Mouse (Mus musculus) 3T3-L1 (cell line): ENCODE data around the gene Lgals4.
"Not testable (repeated sequence)": the region's sequence is repeated elsewhere in the genome, so short reads cannot be mapped to it uniquely, and the experiment has no call there.

Source experiments
- DNase-seq: peaks from one replicate; pipeline ENCODE4 v3.0.0-alpha.2; 2015; ENCODE audit warnings: low read depth, low spot score

Lgals4 gene

DNA sequence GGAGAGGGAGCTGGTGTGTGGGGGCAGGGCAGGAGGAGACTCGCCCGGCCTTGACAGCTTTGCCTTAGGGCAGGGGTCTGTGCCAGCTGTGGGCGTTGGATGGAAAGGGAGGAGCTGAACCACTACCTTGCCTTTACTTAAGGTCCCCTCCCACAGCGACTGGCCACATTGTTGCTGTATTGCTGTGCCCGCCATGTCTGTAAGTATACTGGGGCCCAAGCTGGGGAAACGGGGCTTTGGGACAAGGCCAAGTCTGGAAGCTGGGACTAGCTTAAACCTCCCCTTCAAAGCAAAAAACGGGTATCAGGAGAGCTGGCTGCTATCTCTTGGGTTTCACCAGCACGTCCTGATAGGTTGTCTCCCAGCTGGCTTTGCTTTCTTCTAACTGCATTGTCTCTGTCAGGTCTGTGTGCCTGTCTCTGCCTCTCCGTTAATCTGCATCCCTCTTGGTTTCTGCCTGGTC, 30.7 kb downstream of the Lgals4 start:
- no peak for DNase-seq

GRCm38 (mm10) chr7:28865481-28866300, 32.0 kb downstream of the Lgals4 start:
- DNase-seq = peak; percentile 68

DNA sequence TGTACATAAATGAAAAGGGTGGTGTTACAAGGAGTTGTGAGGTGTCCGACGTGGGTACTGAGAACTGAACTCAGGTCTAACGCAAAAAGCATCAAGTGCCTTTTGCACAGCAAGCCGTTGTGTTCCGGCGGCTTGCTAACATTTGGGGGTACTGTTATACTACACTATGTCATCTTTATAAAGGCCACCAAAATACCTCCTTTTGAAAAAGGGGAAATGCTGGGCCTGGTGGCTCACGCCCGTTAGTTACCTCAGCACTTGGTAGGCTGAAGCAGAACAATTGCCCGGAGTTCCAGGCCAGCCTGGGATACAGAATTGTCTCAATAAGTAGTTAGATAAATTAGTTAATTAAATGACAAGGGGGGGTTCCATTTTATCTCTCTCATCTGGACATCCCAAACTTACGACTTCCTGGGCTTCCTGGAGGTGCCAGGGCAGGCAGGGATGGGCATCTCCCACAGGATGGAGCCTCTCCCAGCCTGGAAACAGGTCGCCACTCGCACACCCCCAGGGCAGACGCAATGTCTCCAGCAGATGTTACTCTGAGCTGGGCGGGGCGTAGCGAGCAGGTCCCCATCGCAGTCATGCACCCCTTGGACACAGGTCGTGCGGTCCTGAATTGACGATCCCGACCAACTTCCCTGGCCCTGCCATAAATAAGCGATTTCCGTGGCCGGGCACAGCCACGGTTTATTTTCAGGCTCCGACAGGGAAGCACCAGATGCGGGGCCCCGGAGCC, 33.3 kb downstream of the Lgals4 start:
- no peak for DNase-seq

DNA sequence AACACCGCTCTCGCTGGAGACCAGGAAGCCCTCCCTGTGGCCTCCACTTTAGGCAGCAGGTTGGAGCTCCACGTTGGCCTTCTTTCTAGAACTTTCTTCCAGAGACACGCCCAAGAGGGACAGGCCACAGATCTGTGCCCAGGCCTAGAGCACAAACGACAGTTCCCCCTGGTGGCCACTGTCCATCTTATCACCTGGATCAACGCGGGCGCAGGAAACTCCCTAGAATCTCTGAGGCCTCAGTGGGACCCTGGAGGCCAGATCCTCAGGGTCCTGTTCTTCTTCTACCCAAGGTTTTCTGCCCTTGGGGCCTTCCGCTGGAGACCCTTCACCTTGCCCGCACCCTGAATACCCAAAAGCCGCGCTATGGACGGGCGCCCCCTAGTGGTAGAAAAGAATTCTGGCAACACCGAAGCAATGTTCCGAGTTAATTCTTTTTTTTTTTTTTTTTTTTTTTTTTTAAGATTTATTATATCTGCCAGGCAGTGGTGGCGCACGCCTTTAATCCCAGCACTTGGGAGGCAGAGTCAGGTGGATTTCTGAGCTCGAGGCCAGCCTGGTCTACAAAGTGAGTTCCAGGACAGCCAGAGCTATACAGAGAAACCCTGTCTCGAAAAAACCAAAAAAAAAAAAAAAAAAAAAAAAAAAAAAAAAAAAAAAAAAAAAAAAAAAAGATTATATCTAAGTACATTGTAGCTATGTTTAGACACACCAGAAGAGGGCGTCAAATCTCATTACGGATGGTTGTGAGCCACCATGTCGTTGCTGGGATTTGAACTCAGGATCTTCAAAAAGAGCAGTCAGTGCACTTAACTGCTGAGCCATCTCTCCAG, 34.1 kb downstream of the Lgals4 start:
- peak; percentile 73 for DNase-seq

DNA sequence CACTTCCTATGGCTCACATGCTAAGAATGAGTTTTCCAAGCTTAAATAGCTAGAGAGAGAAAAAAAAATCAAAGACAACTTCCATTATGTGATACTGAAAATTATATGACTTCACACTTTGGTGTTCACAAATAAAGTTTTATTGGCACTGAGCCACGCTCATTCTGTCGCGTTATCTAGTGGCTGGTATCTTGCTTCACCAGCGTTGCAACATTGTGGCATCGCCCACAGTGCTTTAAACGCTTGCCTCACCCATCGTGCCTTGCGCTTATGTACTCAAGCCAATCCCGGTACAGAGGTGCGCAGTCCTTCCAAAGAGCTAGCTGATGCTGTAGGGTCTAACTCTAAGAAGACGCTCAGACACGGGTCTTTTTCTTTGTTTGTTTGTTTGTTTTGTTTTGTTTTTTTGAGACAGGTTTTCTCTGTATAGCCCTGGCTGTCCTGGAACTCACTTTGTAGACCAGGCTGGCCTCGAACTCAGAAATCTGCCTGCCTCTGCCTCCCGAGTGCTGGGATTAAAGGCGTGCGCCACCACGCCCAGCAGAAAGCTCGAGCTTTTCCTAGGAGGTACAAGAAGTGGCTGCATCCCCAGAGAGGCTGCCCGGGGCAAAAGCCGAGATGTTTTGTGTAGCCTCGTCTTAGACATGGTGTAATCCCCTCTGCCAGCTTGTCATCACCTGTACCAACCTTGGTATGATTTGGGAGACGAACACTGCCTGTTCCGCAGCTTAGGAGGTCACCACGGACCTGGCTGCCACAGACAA, 37.4 kb downstream of the Lgals4 start:
- no peak for DNase-seq

GRCm38 (mm10) chr7:28874565-28874964, 40.9 kb downstream of the Lgals4 start:
- DNase-seq = no peak

DNA sequence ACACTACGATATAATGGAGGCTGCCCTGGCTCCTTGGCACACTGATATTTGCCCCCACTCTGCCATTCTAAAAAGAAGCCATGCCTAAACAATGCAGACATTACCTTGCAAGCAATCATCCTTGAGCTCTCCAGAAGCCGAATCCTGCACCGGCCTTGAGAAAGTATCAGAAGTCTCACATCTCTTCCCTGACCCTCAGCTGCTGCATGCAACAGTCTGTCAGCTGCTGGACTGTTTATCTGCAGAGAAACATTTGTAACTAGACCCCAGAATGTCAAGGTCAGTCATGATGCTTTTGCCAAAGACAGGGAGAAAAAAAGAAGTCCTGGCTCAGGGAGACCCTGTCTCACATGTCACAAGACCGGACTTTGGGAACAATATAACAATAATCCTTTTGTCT, 42.4 kb downstream of the Lgals4 start:
- DNase-seq = no peak

DNA sequence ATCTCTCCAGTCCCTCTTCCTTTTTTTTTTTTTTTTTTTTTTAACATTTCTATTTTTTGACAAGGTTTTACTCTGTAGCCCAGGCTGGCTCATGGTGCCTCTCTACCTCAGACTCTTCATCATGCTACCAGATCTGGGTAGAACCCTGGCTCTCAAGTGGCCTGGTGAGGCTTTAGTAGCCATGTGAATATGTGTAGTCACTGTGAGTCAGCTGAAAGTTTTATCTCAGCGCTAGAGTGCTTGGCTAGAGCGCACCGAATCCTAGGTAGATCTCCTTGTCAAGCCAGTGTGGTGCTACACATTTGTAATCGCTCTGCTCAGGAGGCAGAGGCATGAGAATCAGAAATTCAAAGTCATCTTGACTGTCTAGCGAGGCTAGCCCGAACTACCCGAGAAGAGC, 43.5 kb downstream of the Lgals4 start:
- no peak for DNase-seq

DNA sequence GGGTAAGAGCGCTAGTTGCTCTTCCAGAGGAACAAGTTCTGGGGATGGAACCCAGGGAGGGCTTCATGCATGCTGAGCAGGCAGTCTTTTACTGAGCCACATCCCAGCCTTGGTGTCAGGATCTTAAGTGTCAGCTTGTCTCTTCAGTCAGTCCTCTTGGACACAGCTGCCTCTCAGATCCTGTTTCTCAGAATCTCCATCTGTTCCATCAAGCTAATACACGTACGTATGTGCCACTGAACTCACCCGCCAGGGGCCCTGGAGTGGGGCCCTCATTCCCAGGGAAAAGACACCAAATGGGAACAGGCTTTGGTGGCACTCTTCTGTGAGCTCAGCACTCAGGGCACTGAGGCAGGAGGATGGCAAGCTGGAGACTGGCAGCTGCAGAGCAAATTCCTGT, 44.2 kb downstream of the Lgals4 start:
- no peak for DNase-seq

GRCm38 (mm10) chr7:28879606-28880005, 46.0 kb downstream of the Lgals4 start:
- DNase-seq = no peak

DNA sequence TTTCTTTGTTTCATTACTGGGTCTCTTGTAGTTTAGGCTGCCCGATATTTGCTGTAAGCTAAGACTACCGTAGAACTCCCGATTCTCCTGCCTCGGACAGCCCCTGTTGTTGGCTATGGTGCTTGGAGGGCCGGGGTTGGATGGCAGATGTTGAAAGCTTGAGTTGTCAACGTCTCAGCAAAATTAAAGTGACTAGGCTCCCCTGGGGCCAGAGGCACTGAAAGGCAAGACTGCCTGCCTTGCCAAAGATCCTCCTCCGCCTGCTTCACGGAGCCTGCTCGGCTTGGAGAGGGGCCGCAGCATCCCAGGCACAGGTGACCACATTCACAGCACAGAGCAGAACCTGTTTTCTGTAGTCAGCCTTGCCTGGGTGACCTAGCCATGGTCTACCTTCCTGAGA, 46.9 kb downstream of the Lgals4 start:
- DNase-seq = no peak

GRCm38 (mm10) chr7:28881199-28881598, 47.5 kb downstream of the Lgals4 start, which contains the start of gene Capn12:
Capn12 (plus strand) TSS chr7:28881422.
- no peak for DNase-seq

- DNase-seq = no peak
These were observed 49.4 kb downstream of the Lgals4 start for GRCm38 (mm10) chr7:28883039-28883438.

DNA sequence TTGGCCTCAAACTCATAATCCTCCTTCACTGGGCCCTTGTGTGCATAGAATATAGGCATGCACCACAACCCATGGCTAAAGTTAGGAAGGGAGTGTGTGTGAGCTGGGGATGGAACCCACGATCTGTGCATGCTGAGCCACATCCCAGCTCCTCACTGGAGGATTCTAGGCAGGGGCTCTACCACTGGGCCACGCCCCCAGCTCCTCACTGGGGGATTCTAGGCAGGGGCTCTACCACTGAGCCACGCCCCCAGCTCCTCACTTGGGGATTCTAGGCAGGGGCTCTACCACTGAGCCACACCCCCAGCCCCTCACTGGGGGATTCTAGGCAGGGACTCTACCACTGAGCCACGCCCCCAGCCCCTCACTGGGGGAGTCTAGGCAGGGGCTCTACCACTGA, 50.0 kb downstream of the Lgals4 start:
- DNase-seq = not testable (repeated sequence)

- DNase-seq = no peak
These were observed 52.8 kb downstream of the Lgals4 start for GRCm38 (mm10) chr7:28886486-28886885.

GRCm38 (mm10) chr7:28888701-28889161, 55.1 kb downstream of the Lgals4 start:
- DNase-seq = no peak
